Mouse (Mus musculus): Measurements from ENCODE around the gene Tmem120b. TPM values are rescaled to one million over a fixed set of nuclear protein-coding genes. Genes with fewer than 3 reads are reported as not detected.

Gene Tmem120b
- polyA plus RNA-seq, 1 experiment from 2014 or later: 18.8 TPM

- Histone ChIP-seq H3K27me3 (no peaks in the 10 kb centered on the region), H3K27ac (peak overlapping the region; percentile 100), H3K4me3 (peak overlapping the region; percentile 88), H3K4me2 (peak overlapping the region; percentile 89), H3K9ac (no peak overlapping the region), H3K36me3 (0 out of 2 replicates have a peak, but pooled peaks cover 8% of the 10 kb centered on the region), H3K9me3 (no peaks in the 10 kb centered on the region), H3K4me1 (peaks cover 77% of the 10 kb centered on the region)
- WGBS: 18% methylated on average over 18 of the region's 18 CpGs
- ATAC-seq (ENCODE audit: insufficient number of reproducible peaks, low FRiP score, low TSS enrichment, low read depth): no peak
These were observed 65.0 kb downstream of the Tmem120b start for GRCm38 (mm10) chr5:123133083-123133783.

DNA sequence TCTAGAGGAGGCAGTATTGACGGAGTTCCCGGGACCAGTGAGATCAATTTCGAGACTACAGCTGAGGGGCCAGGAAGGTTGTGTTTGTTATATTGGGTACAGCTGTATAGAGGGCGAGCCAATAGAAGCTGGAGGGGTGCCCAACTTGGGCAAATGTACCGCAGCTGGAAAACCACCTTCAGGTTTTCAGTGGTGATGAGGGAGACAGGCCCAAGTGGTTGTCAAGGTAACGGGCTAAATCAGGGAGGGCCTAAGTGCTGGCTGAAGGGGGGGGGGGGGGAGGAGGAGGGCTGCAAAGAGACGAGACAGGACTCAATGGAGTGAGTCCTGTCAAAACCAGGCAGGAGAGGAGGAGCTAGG, 65.5 kb downstream of the Tmem120b start:
- H3K27me3 ChIP-seq: no peaks in the 10 kb centered on the region
- ATAC-seq (ENCODE audit: insufficient number of reproducible peaks, low FRiP score, low TSS enrichment, low read depth): peak; percentile 2; the same call in 1 of the 2 replicates
- H3K4me3 ChIP-seq: peak overlapping the region; percentile 88
- peak overlapping the region; percentile 89 for H3K4me2 ChIP-seq
- H3K9me3 ChIP-seq: no peaks in the 10 kb centered on the region
- H3K27ac ChIP-seq: peak overlapping the region; percentile 100
- peaks cover 79% of the 10 kb centered on the region for H3K4me1 ChIP-seq
- H3K9ac ChIP-seq: no peak overlapping the region
- 19% methylated on average over 7 of the region's 7 CpGs for WGBS
- H3K36me3 ChIP-seq: 0 out of 2 replicates have a peak, but pooled peaks cover 8% of the 10 kb centered on the region

- peak overlapping the region; percentile 88 for H3K4me3 ChIP-seq
- H3K4me1 ChIP-seq: peaks cover 77% of the 10 kb centered on the region
- no peaks in the 10 kb centered on the region for H3K9me3 ChIP-seq
- peak overlapping the region; percentile 89 for H3K4me2 ChIP-seq
- H3K27ac ChIP-seq: peak overlapping the region; percentile 100
- 17% methylated on average over 13 of the region's 13 CpGs for WGBS
- ATAC-seq (ENCODE audit: insufficient number of reproducible peaks, low FRiP score, low TSS enrichment, low read depth): no peak
- no peaks in the 10 kb centered on the region for H3K27me3 ChIP-seq
- 0 out of 2 replicates have a peak overlapping the region, but pooled peaks have one; percentile 23 for H3K9ac ChIP-seq
- H3K36me3 ChIP-seq: 0 out of 2 replicates have a peak, but pooled peaks cover 8% of the 10 kb centered on the region
These were observed 66.1 kb downstream of the Tmem120b start for GRCm38 (mm10) chr5:123134186-123134874.

DNA sequence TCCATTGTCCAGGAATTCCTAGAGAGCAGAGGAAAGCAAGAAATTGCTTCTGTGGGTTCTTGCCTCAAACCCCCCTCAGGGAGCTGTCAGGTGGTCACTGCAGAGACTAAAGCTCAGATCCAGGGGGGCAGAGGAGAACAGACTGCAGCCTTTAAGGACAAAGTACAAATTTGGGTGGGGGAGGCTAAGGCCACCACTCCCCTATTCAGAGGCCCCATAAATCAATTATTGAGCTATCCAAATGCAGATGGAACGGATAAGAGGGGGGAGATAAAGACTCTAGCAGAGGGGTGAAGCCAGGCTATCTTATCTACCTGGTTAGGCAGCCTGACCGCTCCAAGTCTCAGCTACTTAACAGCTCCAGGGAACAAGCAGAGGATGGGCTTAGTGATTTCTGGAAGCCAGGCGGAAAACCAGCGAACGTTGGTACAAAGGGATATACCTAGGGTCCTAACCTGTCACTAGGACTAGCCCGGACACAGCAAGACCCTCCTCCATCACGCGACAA, 66.7 kb downstream of the Tmem120b start:
- WGBS: 15% methylated on average over 8 of the region's 8 CpGs

GRCm38 (mm10) chr5:123135471-123136360, 67.5 kb downstream of the Tmem120b start:
- ATAC-seq (ENCODE audit: insufficient number of reproducible peaks, low FRiP score, low TSS enrichment, low read depth): peak; percentile 5; the same call in 1 of the 2 replicates

More for the DNA sequence above, 66.7 kb downstream of the Tmem120b start:
- Histone ChIP-seq H3K4me1 (peaks cover 77% of the 10 kb centered on the region), H3K4me3 (peak overlapping the region; percentile 88), H3K4me2 (peak overlapping the region; percentile 89), H3K9me3 (no peaks in the 10 kb centered on the region), H3K27me3 (no peaks in the 10 kb centered on the region), H3K27ac (peak overlapping the region; percentile 100), H3K9ac (0 out of 2 replicates have a peak overlapping the region, but pooled peaks have one; percentile 23), H3K36me3 (0 out of 2 replicates have a peak, but pooled peaks cover 6% of the 10 kb centered on the region)
- no peak for ATAC-seq (ENCODE audit: insufficient number of reproducible peaks, low FRiP score, low TSS enrichment, low read depth)

GRCm38 (mm10) chr5:123136361-123137043, 68.3 kb downstream of the Tmem120b start:
- peak; percentile 36; the same call in 1 of the 2 replicates for ATAC-seq (ENCODE audit: insufficient number of reproducible peaks, low FRiP score, low TSS enrichment, low read depth)
- Histone ChIP-seq H3K27ac (peak overlapping the region; percentile 100), H3K9ac (peak overlapping the region; percentile 89), H3K4me3 (peak overlapping the region; percentile 88), H3K36me3 (0 out of 2 replicates have a peak, but pooled peaks cover 4% of the 10 kb centered on the region), H3K27me3 (no peaks in the 10 kb centered on the region), H3K4me2 (peak overlapping the region; percentile 89), H3K9me3 (no peaks in the 10 kb centered on the region), H3K4me1 (peaks cover 73% of the 10 kb centered on the region)
- under 1% methylated on average over 13 of the region's 13 CpGs for WGBS

More at GRCm38 (mm10) chr5:123135471-123136360, 67.5 kb downstream of the Tmem120b start:
- Histone ChIP-seq H3K4me3 (peak overlapping the region; percentile 88), H3K9ac (peak overlapping the region; percentile 3; the same call in 1 of the 2 replicates), H3K27me3 (no peaks in the 10 kb centered on the region), H3K4me1 (peaks cover 77% of the 10 kb centered on the region), H3K36me3 (0 out of 2 replicates have a peak, but pooled peaks cover 4% of the 10 kb centered on the region), H3K4me2 (peak overlapping the region; percentile 89), H3K27ac (peak overlapping the region; percentile 100), H3K9me3 (no peaks in the 10 kb centered on the region)
- 4% methylated on average over 30 of the region's 30 CpGs for WGBS

GRCm38 (mm10) chr5:123137044-123137909, 69.1 kb downstream of the Tmem120b start:
- no peak for ATAC-seq (ENCODE audit: insufficient number of reproducible peaks, low FRiP score, low TSS enrichment, low read depth)

DNA sequence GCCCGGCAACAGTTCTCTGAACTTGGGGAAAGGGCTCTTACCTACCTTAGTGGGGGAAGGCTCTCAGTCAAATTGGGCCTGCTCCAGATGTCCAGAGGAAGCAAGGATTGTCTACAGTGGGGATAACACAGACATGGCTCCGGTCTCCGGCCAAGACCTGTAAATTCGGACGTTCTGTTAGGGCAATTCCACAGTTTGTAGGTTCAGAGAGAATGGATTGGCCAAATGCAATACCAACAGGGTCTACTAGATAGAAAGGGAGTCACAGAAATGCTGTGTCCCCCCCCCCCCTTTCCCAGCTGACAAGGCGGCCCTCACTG, 69.7 kb downstream of the Tmem120b start:
- H3K4me3 ChIP-seq: peak overlapping the region; percentile 88
- no peak for ATAC-seq (ENCODE audit: insufficient number of reproducible peaks, low FRiP score, low TSS enrichment, low read depth)
- H3K4me2 ChIP-seq: peak overlapping the region; percentile 89
- no peaks in the 10 kb centered on the region for H3K27me3 ChIP-seq
- H3K4me1 ChIP-seq: peaks cover 60% of the 10 kb centered on the region
- no peaks in the 10 kb centered on the region for H3K9me3 ChIP-seq
- under 1% methylated on average over 5 of the region's 6 CpGs for WGBS
- H3K36me3 ChIP-seq: 0 out of 2 replicates have a peak, but pooled peaks cover 4% of the 10 kb centered on the region
- peak overlapping the region; percentile 100 for H3K27ac ChIP-seq
- H3K9ac ChIP-seq: peak overlapping the region; percentile 89

More at GRCm38 (mm10) chr5:123137044-123137909, 69.1 kb downstream of the Tmem120b start:
- peaks cover 65% of the 10 kb centered on the region for H3K4me1 ChIP-seq
- H3K9me3 ChIP-seq: no peaks in the 10 kb centered on the region
- WGBS: 3% methylated on average over 20 of the region's 20 CpGs
- 0 out of 2 replicates have a peak, but pooled peaks cover 4% of the 10 kb centered on the region for H3K36me3 ChIP-seq
- H3K27ac ChIP-seq: peak overlapping the region; percentile 100
- H3K4me3 ChIP-seq: peak overlapping the region; percentile 88
- no peaks in the 10 kb centered on the region for H3K27me3 ChIP-seq
- peak overlapping the region; percentile 89 for H3K9ac ChIP-seq
- peak overlapping the region; percentile 89 for H3K4me2 ChIP-seq

DNA sequence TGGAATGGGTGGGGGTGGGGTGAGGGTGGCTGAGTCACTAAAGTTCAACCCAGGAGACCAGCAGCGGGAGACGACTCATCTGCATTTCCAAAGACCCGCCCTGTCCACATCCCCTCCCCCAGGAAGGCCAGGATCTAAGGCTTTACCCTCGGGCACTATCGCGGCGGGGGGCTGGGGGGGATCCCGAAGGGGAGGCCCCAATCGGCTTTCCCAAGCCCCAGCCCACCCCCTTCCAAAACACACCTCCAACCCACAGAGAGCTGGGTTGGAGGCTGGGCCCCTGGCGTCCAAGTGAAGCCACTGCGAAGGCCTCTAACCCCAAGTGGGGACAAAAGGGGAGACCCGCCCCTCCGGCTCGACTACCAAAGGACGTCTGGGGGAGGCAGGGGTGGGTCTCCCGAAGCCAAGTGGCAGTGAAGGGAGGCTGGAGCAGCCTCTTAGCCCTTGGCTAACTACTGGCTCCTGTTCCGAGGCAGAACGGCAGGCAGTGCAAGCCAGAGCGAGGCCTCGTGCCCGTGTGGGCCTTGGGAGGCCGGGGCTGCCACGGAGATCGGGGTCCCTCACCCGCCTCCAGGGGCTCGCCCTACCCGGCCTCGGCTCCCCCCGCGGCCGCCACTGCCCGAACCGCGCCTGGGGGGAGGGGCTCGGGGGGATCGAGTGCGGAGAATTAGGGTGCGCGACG, 70.2 kb downstream of the Tmem120b start:
- H3K9me3 ChIP-seq: no peaks in the 10 kb centered on the region
- H3K27ac ChIP-seq: peak overlapping the region; percentile 100
- no peaks in the 10 kb centered on the region for H3K27me3 ChIP-seq
- peak overlapping the region; percentile 88 for H3K4me3 ChIP-seq
- 0 out of 2 replicates have a peak, but pooled peaks cover 4% of the 10 kb centered on the region for H3K36me3 ChIP-seq
- H3K9ac ChIP-seq: peak overlapping the region; percentile 89
- peak; percentile 7; the same call in 1 of the 2 replicates for ATAC-seq (ENCODE audit: insufficient number of reproducible peaks, low FRiP score, low TSS enrichment, low read depth)
- peak overlapping the region; percentile 89 for H3K4me2 ChIP-seq
- under 1% methylated on average over 39 of the region's 40 CpGs for WGBS
- peaks cover 55% of the 10 kb centered on the region for H3K4me1 ChIP-seq

All from limb, embryonic 15.5 days (tissue).